Mouse (Mus musculus) testis, adult 2 months (tissue): ENCODE data around the gene Zfp651.

Source experiments
- CTCF ChIP-seq: fragments of 200-500 bp; IDR thresholded peaks from 2 replicates; pipeline ENCODE4 v1.5.1; 2012; ENCODE audit warnings: low read depth, mild to moderate bottlenecking, inconsistent platforms, low read length, moderate library complexity; ENCODE audit not compliant: control insufficient read depth, insufficient read depth, insufficient replicate concordance
- POLR2A ChIP-seq: fragments of 200-500 bp; IDR thresholded peaks from 2 replicates; pipeline ENCODE4 v1.6.1; 2012; ENCODE audit warnings: low read depth, mild to moderate bottlenecking, inconsistent platforms, low read length, moderate library complexity; ENCODE audit not compliant: control insufficient read depth

DNA sequence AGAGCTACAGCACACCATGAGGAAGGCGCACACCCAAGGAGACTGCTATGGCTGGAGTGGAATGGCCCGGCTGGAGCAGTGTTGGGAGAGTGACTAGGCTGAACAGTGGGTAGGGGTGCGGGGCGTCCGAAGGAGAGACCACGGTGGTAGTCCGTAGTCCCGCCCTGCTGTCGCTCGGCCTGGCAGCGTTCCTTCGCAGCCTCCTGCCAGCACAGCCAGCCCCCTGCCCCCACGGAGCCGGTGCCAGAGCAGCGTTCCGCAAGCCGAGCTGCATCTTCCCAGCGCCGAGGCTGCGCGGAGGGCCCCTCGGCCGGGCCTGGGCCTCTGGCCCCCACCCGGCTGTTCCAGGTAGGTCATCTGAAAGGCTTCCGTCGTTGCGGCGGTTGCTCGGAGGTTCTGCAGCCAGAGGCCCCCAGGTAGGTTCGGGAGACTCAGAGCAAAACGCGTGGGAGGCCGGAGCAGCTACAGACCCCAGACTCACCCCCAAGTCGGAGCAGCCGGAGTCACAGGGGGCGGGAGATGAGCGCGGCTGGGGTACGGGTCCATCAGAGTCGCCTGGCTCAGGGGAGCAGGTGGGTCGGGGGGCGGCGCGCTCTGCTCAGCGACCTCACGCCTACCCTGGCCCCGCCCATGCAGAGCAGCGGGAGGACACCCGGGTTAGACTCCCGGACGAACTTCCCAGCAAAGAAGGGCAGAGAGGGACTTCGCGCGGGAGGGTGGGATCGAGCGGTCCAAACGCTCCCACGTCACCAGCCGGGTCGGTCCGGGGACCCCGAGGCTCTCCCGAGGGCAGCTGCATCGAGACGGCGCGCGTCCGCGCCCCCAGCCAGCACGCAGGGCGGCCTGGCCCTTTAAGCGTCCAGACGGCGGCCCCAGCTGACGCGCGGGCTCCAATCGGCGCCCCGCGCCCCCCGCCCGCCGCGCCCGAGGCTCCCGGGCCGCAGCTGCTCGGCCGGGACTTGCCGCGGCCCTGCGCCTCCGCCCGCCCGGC is at the start of gene Zfp651:
- TF ChIP-seq POLR2A (no peak), CTCF (no peak)
